Mouse (Mus musculus) lung, adult 2 months (tissue): ENCODE measurements around the gene Wfikkn1.

Source experiments
- CTCF ChIP-seq: fragments of 200-500 bp; IDR thresholded peaks from 2 replicates; pipeline ENCODE4 v1.5.1; 2011; ENCODE audit warnings: mild to moderate bottlenecking, low read length, control low read depth; ENCODE audit not compliant: insufficient read depth
- POLR2A ChIP-seq: fragments of 200-500 bp; IDR thresholded peaks from 2 replicates; pipeline ENCODE4 v1.6.1; 2011; ENCODE audit warnings: low read depth, mild to moderate bottlenecking, control low read depth, low read length, borderline replicate concordance; ENCODE audit errors: extremely low read depth

DNA sequence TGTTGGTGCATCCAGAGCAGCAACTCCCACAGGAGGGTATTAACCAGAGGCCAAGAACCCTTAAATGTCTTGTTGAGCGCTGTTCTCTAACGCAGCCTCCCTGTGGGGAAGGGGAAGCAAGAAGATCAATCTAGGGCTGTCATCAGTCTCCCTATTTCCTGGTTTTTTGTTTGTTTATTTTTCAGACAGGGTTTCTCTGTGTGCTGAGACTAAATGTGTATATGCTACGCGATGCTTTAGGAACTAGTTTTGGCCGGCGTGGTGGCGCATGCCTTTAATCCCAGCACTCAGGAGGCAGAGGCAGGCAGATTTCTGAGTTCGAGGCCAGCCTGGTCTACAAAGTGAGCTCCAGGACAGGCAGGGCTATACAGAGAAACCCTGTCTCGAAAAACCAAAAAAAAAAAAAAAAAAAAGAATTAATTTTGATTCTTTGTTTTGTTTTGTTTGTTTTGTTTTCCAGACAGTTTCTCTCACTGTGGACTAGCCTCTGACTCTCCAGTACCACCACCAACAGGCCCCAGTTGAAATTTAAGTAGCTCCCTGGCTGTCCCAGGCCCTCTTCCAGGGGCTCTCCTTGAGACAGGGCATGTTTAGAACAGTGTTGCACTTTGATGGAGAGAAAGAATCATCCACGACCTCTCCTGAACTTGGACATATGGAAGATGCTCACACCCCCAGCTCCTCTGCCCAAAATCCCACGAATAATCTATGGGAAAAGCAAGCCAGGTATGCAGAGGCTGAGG lies 7.1 kb downstream of the Wfikkn1 start:
- TF ChIP-seq CTCF (no peak), POLR2A (no peak)
